Mouse (Mus musculus) C2C12 (cell line): ENCODE measurements at regions not wholly inside any gene's neighbourhood (a gene's known extent, or its start where the extent isn't known, plus 50 kb on each side); places are given as distances from the start of the nearest gene placed in this dataset.

Experiments
- CEBPB ChIP-seq: IDR thresholded peaks from one replicate; pipeline ENCODE4 v1.6.1; 2011; ENCODE audit warnings: low read depth, mild to moderate bottlenecking, control low read depth, moderate library complexity
- CTCF ChIP-seq: IDR thresholded peaks from one replicate; pipeline ENCODE4 v1.5.1; 2011; ENCODE audit not compliant: control insufficient read depth, insufficient read depth, insufficient read length
- FOSL1 ChIP-seq: IDR thresholded peaks from one replicate; pipeline ENCODE4 v1.8.0; 2011; ENCODE audit warnings: mild to moderate bottlenecking, low read length; ENCODE audit not compliant: poor library complexity, insufficient read depth, severe bottlenecking
- MAX ChIP-seq: IDR thresholded peaks from one replicate; pipeline ENCODE4 v1.6.1; 2011; ENCODE audit warnings: mild to moderate bottlenecking, control low read depth
- MYOD1 ChIP-seq: IDR thresholded peaks from one replicate; pipeline ENCODE4 v1.6.1; 2011; ENCODE audit warnings: low read depth; ENCODE audit not compliant: control insufficient read depth, insufficient read length
- MYOG ChIP-seq: IDR thresholded peaks from one replicate; pipeline ENCODE4 v1.6.1; 2011; ENCODE audit not compliant: control insufficient read depth, insufficient read length; ENCODE audit errors: extremely low read depth
- USF1 ChIP-seq: IDR thresholded peaks from one replicate; pipeline ENCODE4 v1.6.1; 2011; ENCODE audit warnings: low read depth, mild to moderate bottlenecking, control low read depth, moderate library complexity

DNA sequence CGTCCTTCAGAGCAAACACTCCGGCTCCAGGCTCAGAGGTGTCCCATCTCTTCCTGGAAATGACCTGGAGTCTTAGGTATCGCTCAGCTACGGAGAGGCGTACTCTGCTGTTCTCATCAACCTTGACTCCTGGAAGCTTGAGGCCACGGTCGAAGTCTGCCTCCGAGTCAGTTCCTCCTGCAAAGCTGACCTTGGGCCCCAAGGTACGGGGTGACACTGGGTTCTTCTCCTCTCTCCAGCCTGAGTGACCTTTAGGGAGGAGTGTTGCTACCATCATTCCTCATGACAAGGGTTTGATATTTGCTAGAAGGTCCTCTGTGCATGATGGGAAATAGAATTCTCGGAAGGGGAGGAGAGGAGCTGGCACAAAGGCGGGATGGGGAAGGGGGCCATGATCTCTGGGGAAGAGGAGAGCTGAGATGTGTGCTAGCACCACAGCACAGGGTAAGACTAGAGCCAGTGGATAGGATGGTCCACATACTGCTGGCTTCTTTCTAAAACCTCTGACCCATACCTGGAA, 469.0 kb downstream of the Rps24 start:
- TF ChIP-seq CTCF (no peak), USF1 (no peak), MYOG (no peak), CEBPB (no peak), MAX (no peak), MYOD1 (no peak), FOSL1 (no peak)
